16 mouse cellular contexts compared by ENCODE assay signal in the genomic region with DNA sequence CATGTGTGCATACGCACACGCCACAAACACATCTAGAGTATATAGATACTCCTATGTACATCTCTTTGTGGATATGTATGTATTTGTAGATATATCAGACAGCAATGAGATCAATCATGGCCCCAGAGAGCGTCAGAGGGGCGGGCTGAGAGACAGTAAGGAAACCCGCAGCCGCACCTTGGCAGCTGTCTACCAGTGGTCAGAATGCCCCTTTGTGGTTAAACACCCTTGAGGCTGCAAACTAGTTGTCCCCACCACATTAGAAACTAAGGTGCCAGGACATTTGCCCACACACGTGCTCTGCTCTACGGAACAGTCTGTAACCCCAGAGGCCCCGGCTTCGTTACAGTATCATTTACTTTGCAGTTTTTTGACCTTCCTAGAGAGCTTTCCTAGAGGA.
"Had no signal": no experiment of that assay in that cellular context is flagged by ENCODE, and none has a peak within 500 bp of the region (broad histone marks: within the 10 kb centered on the region; RNA-seq: fewer than 3 reads in every experiment).

No protein-coding gene starts in this region.

- H3K9me3 ChIP-seq: neural tube, embryonic 13.5 days; neural tube, embryonic 15.5 days; stomach, embryonic 15.5 days had no signal

- DNase-seq: retina, postnatal 1 day; right cerebral cortex, adult 18-20 months; right cerebral cortex, postnatal 14 days; right cerebral cortex, postnatal 25 days; right cerebral cortex, postnatal 4 days; spleen, adult 18-20 months; thymus, adult 18-20 months; thymus, adult 2 months; thymus, postnatal 14 days; thymus, postnatal 25 days; thymus, postnatal 36 days; thymus, postnatal 4 days had no signal

- H3K27ac ChIP-seq: neural tube, embryonic 13.5 days; neural tube, embryonic 15.5 days; stomach, embryonic 15.5 days; stomach, postnatal 0 days had no signal

- H3K27me3 ChIP-seq: neural tube, embryonic 13.5 days; neural tube, embryonic 15.5 days; stomach, embryonic 15.5 days had no signal

- H3K4me3 ChIP-seq: neural tube, embryonic 13.5 days; neural tube, embryonic 15.5 days; stomach, embryonic 15.5 days had no signal

- H3K4me2 ChIP-seq: neural tube, embryonic 13.5 days; neural tube, embryonic 15.5 days; stomach, embryonic 15.5 days had no signal

- H3K4me1 ChIP-seq: neural tube, embryonic 13.5 days; neural tube, embryonic 15.5 days; stomach, embryonic 15.5 days had no signal

- H3K9ac ChIP-seq: neural tube, embryonic 13.5 days; neural tube, embryonic 15.5 days; stomach, embryonic 15.5 days had no signal

- H3K36me3 ChIP-seq: neural tube, embryonic 13.5 days; neural tube, embryonic 15.5 days; stomach, embryonic 15.5 days had no signal
